Mouse (Mus musculus) macrophage (primary cell): Measurements from ENCODE around the gene Nim1k. TPM values are rescaled to one million over a fixed set of nuclear protein-coding genes. Genes with fewer than 3 reads are reported as not detected.
"Not testable (repeated sequence)": the region's sequence is repeated elsewhere in the genome, so short reads cannot be mapped to it uniquely, and the experiment has no call there.

Experiments
- H3K27ac ChIP-seq: fragments of 350-480 bp; formaldehyde crosslinking; 2 replicates; pipeline ENCODE4 v1.9.0; 2021
- H3K36me3 ChIP-seq: fragments of 350-480 bp; formaldehyde crosslinking; 2 replicates; pipeline ENCODE4 v1.9.0; 2021; ENCODE audit errors: inconsistent target
- H3K4me3 ChIP-seq: fragments of 350-480 bp; formaldehyde crosslinking; 2 replicates; pipeline ENCODE4 v1.9.0; 2021; ENCODE audit errors: inconsistent target
- H3K79me2 ChIP-seq: fragments of 350-480 bp; formaldehyde crosslinking; 2 replicates; pipeline ENCODE4 v1.9.0; 2021; ENCODE audit errors: inconsistent target
- WGBS: methylation state at CpG from one replicate; pipeline ENCODE4 v1.1.7; 2026; ENCODE audit warnings: inconsistent platforms; ENCODE audit not compliant: missing documents; 5-methylcytosine and 5-hydroxymethylcytosine counted together
- polyA plus RNA-seq: library from polyadenylated mRNA; stranded (reverse); fragments of 250-400 nt; gene quantifications from 3 replicates; pipeline ENCODE4 v1.2.4, GENCODE M21; 2018; ENCODE audit warnings: inconsistent platforms

Gene Nim1k
- polyA plus RNA-seq, 1 experiment from 2014 or later: 0.82 TPM

- 1% methylated on average over 59 of the region's 59 CpGs for WGBS
- Histone ChIP-seq H3K4me3 (peak within 1 kb of the TSS; percentile 95), H3K36me3 (no peaks in the 10 kb centered on the region), H3K27ac (peak within 1 kb of the TSS; percentile 87), H3K79me2 (peaks cover 52% of the 10 kb centered on the region)
These were observed 65.5 kb downstream of the Nim1k start, which contains the start of gene Hmgcs1 for GRCm38 (mm10) chr13:119690039-119690728. Gene Hmgcs1 (plus strand): TSS chr13:119690379.

DNA sequence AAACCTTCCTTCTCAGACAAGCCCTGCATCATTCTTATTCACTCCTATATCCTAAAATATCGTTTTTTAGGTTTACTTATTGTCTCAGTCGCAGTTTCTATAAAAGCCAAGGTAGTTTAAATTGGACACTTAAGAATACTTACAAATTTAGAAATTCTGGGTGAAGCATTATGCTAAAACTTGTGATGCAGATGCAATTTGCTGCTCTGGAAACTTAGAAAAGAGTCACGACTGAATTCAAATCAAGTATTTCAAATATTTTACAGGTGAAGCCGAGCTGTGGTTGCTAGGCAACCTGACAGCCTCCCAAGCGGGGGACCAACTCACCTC lies 66.0 kb downstream of the Nim1k start:
- no peaks in the 10 kb centered on the region for H3K36me3 ChIP-seq
- 14% methylated on average over 5 of the region's 5 CpGs for WGBS
- peak overlapping the region; percentile 86 for H3K27ac ChIP-seq
- peaks cover 47% of the 10 kb centered on the region for H3K79me2 ChIP-seq
- peak overlapping the region; percentile 41 for H3K4me3 ChIP-seq

- WGBS: 95% methylated on average over 11 of the region's 11 CpGs
- Histone ChIP-seq H3K4me3 (no peak overlapping the region), H3K27ac (no peak overlapping the region), H3K79me2 (peaks cover 5% of the 10 kb centered on the region; the same call in 1 of the 2 replicates), H3K36me3 (no peaks in the 10 kb centered on the region)
These were observed 71.1 kb downstream of the Nim1k start for GRCm38 (mm10) chr13:119684416-119685177.

DNA sequence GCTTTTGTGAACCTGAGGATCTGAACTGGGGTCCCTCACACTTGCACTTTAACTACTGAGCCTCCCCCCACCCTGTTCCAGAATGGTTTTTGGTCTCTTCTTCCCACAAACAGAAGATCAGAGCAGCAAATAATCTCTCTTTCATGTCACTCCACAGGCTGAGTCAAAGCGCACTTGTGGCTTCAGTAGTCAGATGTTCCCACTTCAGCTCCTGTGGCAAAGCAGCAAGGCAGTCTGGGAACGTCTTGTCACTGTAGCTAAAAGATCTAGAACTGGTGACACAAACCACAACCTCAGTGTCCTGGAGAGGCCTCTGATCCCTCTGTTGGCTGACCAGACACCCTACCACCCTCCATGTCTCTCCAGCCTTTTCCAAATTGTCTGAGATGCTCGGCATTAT lies 74.5 kb downstream of the Nim1k start:
- Histone ChIP-seq H3K4me3 (no peak overlapping the region), H3K36me3 (no peaks in the 10 kb centered on the region), H3K27ac (no peak overlapping the region), H3K79me2 (no peaks in the 10 kb centered on the region)
- 74% methylated on average over 3 of the region's 3 CpGs for WGBS

GRCm38 (mm10) chr13:119679721-119680120 lies 76.0 kb downstream of the Nim1k start:
- WGBS: 80% methylated on average over 2 of the region's 2 CpGs
- H3K4me3 ChIP-seq: no peak overlapping the region
- H3K27ac ChIP-seq: no peak overlapping the region
- H3K79me2 ChIP-seq: no peaks in the 10 kb centered on the region
- H3K36me3 ChIP-seq: no peaks in the 10 kb centered on the region

- Histone ChIP-seq H3K4me3 (no peak overlapping the region), H3K27ac (no peak overlapping the region), H3K36me3 (no peaks in the 10 kb centered on the region), H3K79me2 (no peaks in the 10 kb centered on the region)
- WGBS: 95% methylated on average over 8 of the region's 8 CpGs
These were observed 76.9 kb downstream of the Nim1k start for GRCm38 (mm10) chr13:119678794-119679193.

GRCm38 (mm10) chr13:119661420-119661819 lies 94.3 kb downstream of the Nim1k start:
- H3K79me2 ChIP-seq, H3K27ac ChIP-seq, H3K4me3 ChIP-seq, H3K36me3 ChIP-seq: not testable (repeated sequence)
- 100% methylated on average over 2 of the region's 9 CpGs for WGBS

Other genes starting within 250 kb of the Nim1k start
- gene Ccl28, start 132.1 kb downstream of the Nim1k start, polyA plus RNA-seq: 0.10 TPM in 1 of 3 replicates, not detected in the others
- 67.8 to 119 TPM (median 103 TPM) in 3 replicates for gene Hmgcs1, start 65.5 kb downstream of the Nim1k start, polyA plus RNA-seq
- gene Zfp131, start 35.0 kb upstream of the Nim1k start, polyA plus RNA-seq: 16.1 to 19.7 TPM (median 16.8 TPM) in 3 replicates
- not detected in 3 replicates for gene AF067063, start 74.3 kb upstream of the Nim1k start, polyA plus RNA-seq
- 0.54 TPM in 1 of 3 replicates, not detected in the others for gene D13Ertd608e, start 80.1 kb upstream of the Nim1k start, polyA plus RNA-seq
- gene Tcstv1, start 138.9 kb upstream of the Nim1k start, polyA plus RNA-seq: not detected in 3 replicates
- gene Gm21761, start 173.4 kb upstream of the Nim1k start, polyA plus RNA-seq: not detected in 3 replicates
- gene B020031M17Rik, start 194.9 kb upstream of the Nim1k start, polyA plus RNA-seq: not detected in 3 replicates